In genomic region chr5:52618348-52619270, GRCm38 (mm10) we compare ENCODE assay signal across 8 mouse cellular contexts. TPM values are rescaled to one million over a fixed set of nuclear protein-coding genes. Genes with fewer than 3 reads are reported as not detected.
DNase-seq lines count a peak whose midpoint lies in the region; ATAC-seq and TF ChIP-seq lines count a peak whose summit lies in the region.

No protein-coding gene starts in this region.

- TF ChIP-seq POLR2A in ES-Bruce4 (IDR thresholded peaks at IDR 0.05; ENCODE audit: insufficient read depth, low read length): no peak

- H3K36me3 ChIP-seq in ES-Bruce4 (ENCODE audit: control insufficient read depth, insufficient read depth, low read length, poor library complexity, severe bottlenecking): no peaks in the 10 kb centered on the region
- no peaks in the 10 kb centered on the region for H3K36me3 ChIP-seq in midbrain, embryonic 11.5 days (ENCODE audit: control insufficient read depth, insufficient read depth, low read length)
- H3K36me3 ChIP-seq in stomach, embryonic 14.5 days (ENCODE audit: control insufficient read depth, insufficient read depth, low read length): no peaks in the 10 kb centered on the region

- ATAC-seq in midbrain, embryonic 11.5 days (ENCODE audit: low FRiP score): peak; percentile 61
- peak; percentile 38; the same call in 1 of the 2 replicates for ATAC-seq in stomach, embryonic 14.5 days (ENCODE audit: insufficient number of reproducible peaks, insufficient read depth, low FRiP score, low read depth)

- H3K4me2 ChIP-seq in midbrain, embryonic 11.5 days: peak overlapping the region; percentile 81
- H3K4me2 ChIP-seq in stomach, embryonic 14.5 days (replicated peaks; ENCODE audit: low read depth, low read length): peak overlapping the region; percentile 87

- H3K9ac ChIP-seq in ES-Bruce4 (ENCODE audit: low read depth, poor library complexity, severe bottlenecking): peak overlapping the region; percentile 42
- peak overlapping the region; percentile 58 for H3K9ac ChIP-seq in midbrain, embryonic 11.5 days (ENCODE audit: low read length)
- H3K9ac ChIP-seq in stomach, embryonic 14.5 days (replicated peaks; ENCODE audit: low read depth, low read length): peak overlapping the region; percentile 33; the same call in 1 of the 2 replicates

- no peak for TF ChIP-seq EP300 in ES-Bruce4 (IDR thresholded peaks at IDR 0.05; ENCODE audit: insufficient read depth, low read depth, low read length)

- no peaks in the 10 kb centered on the region for H3K4me1 ChIP-seq in ES-Bruce4 (ENCODE audit: control insufficient read depth, insufficient read depth, low read length)
- H3K4me1 ChIP-seq in midbrain, embryonic 11.5 days (ENCODE audit: control insufficient read depth, insufficient read depth, low read length): peaks cover 11% of the 10 kb centered on the region
- H3K4me1 ChIP-seq in stomach, embryonic 14.5 days (ENCODE audit: control insufficient read depth, insufficient read depth, low read length): peaks cover 26% of the 10 kb centered on the region

- H3K9me3 ChIP-seq in ES-Bruce4 (replicated peaks; ENCODE audit: control insufficient read depth, insufficient read depth, low read length, poor library complexity, severe bottlenecking): no peaks in the 10 kb centered on the region
- H3K9me3 ChIP-seq in midbrain, embryonic 11.5 days (ENCODE audit: control insufficient read depth, low read length): no peaks in the 10 kb centered on the region
- H3K9me3 ChIP-seq in stomach, embryonic 14.5 days (ENCODE audit: control insufficient read depth, low read depth, low read length): no peaks in the 10 kb centered on the region

- peak overlapping the region; percentile 49 for H3K4me3 ChIP-seq in ES-Bruce4 (ENCODE audit: low read depth, low read length)
- peak overlapping the region; percentile 17 for H3K4me3 ChIP-seq in left cerebral cortex, adult 2 months
- peak overlapping the region; percentile 38 for H3K4me3 ChIP-seq in midbrain, embryonic 11.5 days (ENCODE audit: low read depth, low read length)
- H3K4me3 ChIP-seq in stomach, embryonic 14.5 days (ENCODE audit: low read depth, low read length): peak overlapping the region; percentile 34

- TF ChIP-seq CTCF in ES-Bruce4 (IDR thresholded peaks at IDR 0.05; ENCODE audit: low read depth, low read length): peak; percentile 26
- no peak for TF ChIP-seq CTCF in left cerebral cortex, adult 2 months (IDR thresholded peaks at IDR 0.05)

- DNase-seq in cerebellum, adult 8-10 months: peak; percentile 52
- DNase-seq in frontal cortex, adult 2 months (ENCODE audit: extremely low spot score in 1 of 2, low spot score in 1 of 2): peak; percentile 88 to 90
- peak; percentile 78 for DNase-seq in heart, postnatal 4 days
- DNase-seq in left cerebral cortex, adult 2 months (ENCODE audit: extremely low spot score in 1 of 2, low spot score in 2 of 2): peak; percentile 82
- peak; percentile 92 for DNase-seq in midbrain, embryonic 11.5 days (ENCODE audit: low spot score, missing footprints)
- no peak for DNase-seq in natural killer cell, adult 2 months (ENCODE audit: low spot score in 2 of 2)

- H3K27me3 ChIP-seq in ES-Bruce4 (ENCODE audit: control insufficient read depth, insufficient read depth, low read length, poor library complexity, severe bottlenecking): no peaks in the 10 kb centered on the region
- no peaks in the 10 kb centered on the region for H3K27me3 ChIP-seq in midbrain, embryonic 11.5 days (ENCODE audit: control insufficient read depth, insufficient read depth, low read length)
- no peaks in the 10 kb centered on the region for H3K27me3 ChIP-seq in stomach, embryonic 14.5 days (ENCODE audit: control insufficient read depth, insufficient read depth, low read length)

- H3K27ac ChIP-seq in ES-Bruce4 (ENCODE audit: insufficient read depth, low read length): no peak overlapping the region
- peak overlapping the region; percentile 76 for H3K27ac ChIP-seq in left cerebral cortex, adult 2 months
- no peak overlapping the region for H3K27ac ChIP-seq in midbrain, embryonic 11.5 days (ENCODE audit: low read depth, low read length)
- H3K27ac ChIP-seq in stomach, embryonic 14.5 days (ENCODE audit: low read length): peak overlapping the region; percentile 90; the same call in 1 of the 2 replicates

- intact Hi-C loops in left cerebral cortex, adult 2 months (cut with DNase I): loop anchor here (2.0 kb wide), 1 partner anchor 52 kb away; the partner anchor contains the start of gene Lgi2

- WGBS in midbrain, embryonic 11.5 days: 2% methylated on average over 41 of the region's 41 CpGs
- WGBS in stomach, embryonic 14.5 days: 1% methylated on average over 41 of the region's 41 CpGs

RNA-seq across cellular contexts. Expression of gene Sepsecs, which starts 50.9 kb away (rescaled TPM):
- 10.7 and 12.0 TPM in 2 replicates for polyA plus RNA-seq in ES-Bruce4 (2011; ENCODE audit: insufficient read depth, insufficient read length, low read depth, missing spikeins)
- 11.8 and 12.9 TPM in 2 replicates for polyA plus RNA-seq in frontal cortex, adult 2 months (2012; rRNA removed)
- total RNA-seq in heart, postnatal 4 days (2021): 10 to 100 TPM in 1 of 2 experiments, 1 to 10 TPM in 1; 9.9 to 10.0 TPM
- 10 to 100 TPM; 10.9 to 11.7 TPM for total RNA-seq in left cerebral cortex, adult 2 months (2021)
- 8.0 and 8.7 TPM in 2 replicates for polyA plus RNA-seq in midbrain, embryonic 11.5 days (2014; fragmentation: Nextera tagmentation; extraction: Ambion mirVana)
- polyA plus RNA-seq in stomach, embryonic 14.5 days (2014; fragmentation: Nextera tagmentation; extraction: Ambion mirVana): 9.2 and 10.0 TPM in 2 replicates

RNA-seq across cellular contexts. Expression of gene Lgi2, which starts 52.3 kb away (rescaled TPM):
- polyA plus RNA-seq in ES-Bruce4 (2011; ENCODE audit: insufficient read depth, insufficient read length, low read depth, missing spikeins): 2.1 and 2.6 TPM in 2 replicates
- 21.3 and 22.5 TPM in 2 replicates for polyA plus RNA-seq in frontal cortex, adult 2 months (2012; rRNA removed)
- 1 to 10 TPM; 1.6 to 1.9 TPM for total RNA-seq in heart, postnatal 4 days (2021)
- total RNA-seq in left cerebral cortex, adult 2 months (2021): 10 to 100 TPM; 47.0 to 51.3 TPM
- polyA plus RNA-seq in midbrain, embryonic 11.5 days (2014; fragmentation: Nextera tagmentation; extraction: Ambion mirVana): 0.92 and 1.3 TPM in 2 replicates
- polyA plus RNA-seq in stomach, embryonic 14.5 days (2014; fragmentation: Nextera tagmentation; extraction: Ambion mirVana): 17.2 and 17.5 TPM in 2 replicates

Comparison
In these comparisons a context has a peak if more than half of its experiments do, and no peak if none do; other contexts are left out.
1. H3K27ac ChIP-seq: peak in left cerebral cortex, adult 2 months (single experiment) and stomach, embryonic 14.5 days (single experiment); none in ES-Bruce4 (single experiment) and midbrain, embryonic 11.5 days (single experiment).
2. DNase-seq: peak in cerebellum, adult 8-10 months (single experiment), frontal cortex, adult 2 months (2 of 2), heart, postnatal 4 days (single experiment), left cerebral cortex, adult 2 months (2 of 2) and midbrain, embryonic 11.5 days (single experiment); none in natural killer cell, adult 2 months (0 of 2).
3. Peak in every context shown above with its lines, with median percentiles within 50 percentile points of each other: H3K4me3 ChIP-seq and H3K9ac ChIP-seq.